Mouse (Mus musculus) lung, postnatal 0 days (tissue): ENCODE results near the gene Smoc2.

ENCODE experiments used
- CTCF ChIP-seq: IDR thresholded peaks from 2 replicates; pipeline ENCODE4 v1.5.1; 2016; ENCODE audit warnings: antibody characterized with exemption, mild to moderate bottlenecking
- EP300 ChIP-seq: IDR thresholded peaks from 2 replicates; pipeline ENCODE4 v1.6.1; 2016; ENCODE audit warnings: antibody characterized with exemption, mild to moderate bottlenecking, control low read depth

DNA sequence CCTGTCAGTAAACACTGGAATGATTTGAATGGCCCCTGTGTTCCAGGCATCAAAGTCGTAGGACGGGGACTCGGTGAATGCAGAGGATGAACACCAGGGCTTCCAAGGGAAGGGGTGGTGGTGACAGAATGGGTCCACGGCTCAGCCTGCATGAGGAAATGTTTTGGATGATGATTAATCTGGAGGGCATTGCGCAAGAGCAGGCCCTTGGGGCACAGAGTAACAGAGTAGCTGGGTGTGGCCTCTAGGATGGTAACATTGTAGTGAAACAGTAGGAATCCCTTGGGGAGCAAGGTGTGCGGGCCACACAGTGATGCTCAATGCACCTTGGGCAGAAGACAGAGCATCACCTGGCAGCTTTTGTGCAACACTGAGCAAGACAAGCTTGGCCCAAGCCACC lies 92.3 kb downstream of the Smoc2 start:
- TF ChIP-seq CTCF (no peak), EP300 (no peak)
